Mouse (Mus musculus) limb, embryonic 14.5 days (tissue): ENCODE measurements at regions not wholly inside any gene's neighbourhood (a gene's known extent, or its start where the extent isn't known, plus 50 kb on each side); places are given as distances from the start of the nearest gene placed in this dataset.

Source experiments
- ATAC-seq: fragments of 200-750 bp; cut with Nextera tagmentation; 2 replicates; pipeline ENCODE4 v1.8.0; 2017; ENCODE audit warnings: low read depth, moderate number of reproducible peaks, moderate TSS enrichment; ENCODE audit not compliant: low FRiP score
- DNase-seq: peaks from one replicate; pipeline ENCODE4 v3.0.0-alpha.2; 2015; ENCODE audit warnings: low spot score
- H3K27ac ChIP-seq: fragments of 300-500 bp; sonication (generic); replicated peaks from 2 replicates; pipeline ENCODE4 v1.5.1; 2014; ENCODE audit warnings: low read depth, mild to moderate bottlenecking, low read length, moderate library complexity, mixed read lengths
- H3K27me3 ChIP-seq: fragments of 300-500 bp; sonication (generic); 2 replicates; pipeline ENCODE4 v1.6.1; 2014; ENCODE audit warnings: low read length, mixed read lengths; ENCODE audit not compliant: control insufficient read depth, insufficient read depth
- H3K36me3 ChIP-seq: fragments of 300-500 bp; sonication (generic); 2 replicates; pipeline ENCODE4 v1.6.1; 2014; ENCODE audit warnings: mild to moderate bottlenecking, low read length, moderate library complexity, mixed read lengths; ENCODE audit not compliant: control insufficient read depth, insufficient read depth
- H3K4me1 ChIP-seq: fragments of 300-500 bp; sonication (generic); 2 replicates; pipeline ENCODE4 v1.6.1; 2014; ENCODE audit warnings: antibody characterized with exemption, low read length, mixed read lengths; ENCODE audit not compliant: control insufficient read depth, insufficient read depth
- H3K4me2 ChIP-seq: fragments of 300-500 bp; sonication (generic); replicated peaks from 2 replicates; pipeline ENCODE4 v1.6.1; 2014; ENCODE audit warnings: low read depth, mild to moderate bottlenecking, low read length, moderate library complexity; ENCODE audit not compliant: severe bottlenecking
- H3K4me3 ChIP-seq: fragments of 300-500 bp; sonication (generic); replicated peaks from 2 replicates; pipeline ENCODE4 v1.5.1; 2014; ENCODE audit warnings: low read length
- H3K9ac ChIP-seq: fragments of 300-500 bp; sonication (generic); 2 replicates; pipeline ENCODE4 v1.6.1; 2014; ENCODE audit warnings: mild to moderate bottlenecking, low read depth, low read length, moderate library complexity; ENCODE audit not compliant: severe bottlenecking
- H3K9me3 ChIP-seq: fragments of 300-500 bp; sonication (generic); 2 replicates; pipeline ENCODE4 v1.6.1; 2016; ENCODE audit warnings: low read length; ENCODE audit not compliant: control insufficient read depth
- POLR2A ChIP-seq: fragments of 200-500 bp; IDR thresholded peaks from 2 replicates; pipeline ENCODE4 v1.8.0; 2012; ENCODE audit warnings: inconsistent platforms, mild to moderate bottlenecking, moderate library complexity, borderline replicate concordance; ENCODE audit not compliant: insufficient read depth, insufficient read length; ENCODE audit errors: extremely low read depth
- WGBS: fragments of 180-500 bp; shearing (Covaris S2); extraction: QIAGEN DNeasy Blood & Tissue Kit; methylation state at CpG from one replicate; pipeline ENCODE4 v1.1.7; 2014; 5-methylcytosine and 5-hydroxymethylcytosine counted together

DNA sequence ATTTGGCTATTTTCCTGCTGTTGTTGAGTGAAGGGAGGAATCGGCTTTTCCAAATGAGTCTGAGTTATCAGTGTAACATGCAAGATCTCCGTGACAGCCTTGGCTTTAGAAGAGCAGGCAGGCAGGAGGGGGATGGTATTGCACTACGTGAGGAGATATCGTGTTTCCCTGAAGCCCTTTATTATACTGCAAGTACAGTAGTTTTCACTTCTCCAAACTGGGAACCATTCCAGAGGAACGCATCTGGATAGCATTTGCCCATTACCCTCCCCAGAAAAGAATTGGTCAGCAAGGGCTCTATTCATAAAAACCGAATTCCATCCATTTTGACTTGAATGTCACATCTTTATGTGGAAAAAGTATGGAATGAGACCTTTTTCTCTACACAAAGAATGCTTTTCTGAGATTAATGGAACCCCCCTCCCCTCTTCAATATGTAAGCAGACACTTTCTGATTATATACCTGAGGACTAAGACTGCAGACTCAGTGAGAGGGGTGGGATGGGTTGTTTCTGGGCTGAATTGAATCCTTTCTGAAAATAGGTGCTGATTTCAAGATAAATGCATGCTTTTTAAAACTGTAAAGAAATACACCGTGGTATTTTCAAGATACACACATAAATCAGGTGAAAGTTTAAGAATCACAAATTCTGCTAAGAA is 571.8 kb downstream of the Car8 start:
- Histone ChIP-seq H3K4me2 (peak overlapping the region; percentile 26), H3K4me3 (no peak overlapping the region), H3K27ac (peak overlapping the region; percentile 65), H3K9ac (no peak overlapping the region), H3K4me1 (peaks cover 19% of the 10 kb centered on the region), H3K9me3 (no peaks in the 10 kb centered on the region), H3K36me3 (no peaks in the 10 kb centered on the region), H3K27me3 (no peaks in the 10 kb centered on the region)
- peak; percentile 91 for ATAC-seq
- 23% methylated on average over 7 of the region's 7 CpGs for WGBS
- TF ChIP-seq POLR2A: no peak
- DNase-seq: peak; percentile 86

DNA sequence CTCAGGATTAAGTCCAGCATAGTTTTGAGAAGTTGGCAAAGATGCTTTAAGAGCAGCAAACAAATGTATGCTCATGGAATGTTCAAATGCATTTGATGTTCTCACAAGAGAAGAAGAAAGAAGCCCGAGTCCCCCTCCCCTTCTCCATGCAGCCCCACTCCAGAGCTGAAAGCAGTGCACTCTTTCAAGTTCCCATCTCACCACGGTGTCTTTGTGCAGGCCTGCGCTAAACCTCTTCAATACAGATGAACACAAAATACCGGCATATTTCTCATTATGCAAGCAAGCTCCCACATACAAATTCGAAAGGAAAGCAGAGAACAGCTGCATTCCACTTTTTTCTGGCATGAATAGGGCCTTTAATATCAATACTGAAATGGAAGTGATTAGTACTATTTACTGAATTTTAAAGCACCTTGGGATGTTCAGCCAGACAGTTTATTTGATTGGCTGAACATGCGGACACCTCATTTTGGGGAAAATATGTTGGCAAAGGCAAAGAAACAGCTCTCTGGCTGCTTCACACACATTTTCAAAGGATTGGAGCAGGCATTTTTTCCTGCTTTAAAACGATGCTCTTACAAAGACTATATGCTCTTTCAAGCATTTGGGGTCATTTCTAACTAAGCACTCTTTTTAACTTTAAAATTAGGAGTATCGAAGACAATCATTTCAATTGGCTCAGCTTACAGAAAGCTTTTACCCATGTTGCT is 595.8 kb downstream of the Car8 start:
- H3K27me3 ChIP-seq: no peaks in the 10 kb centered on the region
- H3K27ac ChIP-seq: no peak overlapping the region
- no peak for ATAC-seq
- no peaks in the 10 kb centered on the region for H3K36me3 ChIP-seq
- 73% methylated on average over 8 of the region's 8 CpGs for WGBS
- no peak overlapping the region for H3K4me2 ChIP-seq
- H3K9ac ChIP-seq: no peak overlapping the region
- DNase-seq: no peak
- TF ChIP-seq POLR2A: no peak
- H3K4me1 ChIP-seq: no peaks in the 10 kb centered on the region
- no peak overlapping the region for H3K4me3 ChIP-seq
- H3K9me3 ChIP-seq: no peaks in the 10 kb centered on the region

DNA sequence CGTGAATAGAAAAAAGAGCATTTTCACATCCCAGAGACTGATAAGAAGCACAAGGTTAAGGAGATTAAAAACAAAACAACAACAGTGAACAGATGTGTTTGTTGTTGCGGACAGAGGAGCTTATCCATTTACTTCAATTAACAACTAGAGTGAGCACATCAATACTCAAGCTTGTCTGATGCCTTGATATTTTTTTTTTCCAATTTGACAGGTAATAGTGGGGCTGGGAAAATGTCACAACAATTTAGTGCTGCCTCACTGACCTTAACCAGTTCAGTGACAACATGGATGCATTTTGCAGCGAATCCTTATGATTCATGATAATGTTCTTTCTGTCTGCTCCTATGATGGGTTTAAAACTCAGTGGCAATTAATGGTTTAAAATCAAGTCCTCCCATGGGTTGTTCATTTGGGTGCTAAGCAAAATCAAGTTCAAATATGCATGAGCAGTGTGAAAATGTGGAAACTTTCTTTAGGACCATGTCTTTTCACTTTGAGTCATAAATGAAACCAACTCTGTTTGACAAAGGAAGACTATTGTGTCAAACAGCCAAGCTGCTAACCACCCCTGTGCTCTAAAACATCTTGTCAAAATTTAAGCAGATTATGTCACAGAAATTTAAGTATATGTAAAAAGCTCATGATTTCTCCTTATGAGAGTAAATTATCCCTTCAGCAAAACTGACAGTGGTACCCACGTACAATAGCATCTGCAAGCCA is 641.0 kb downstream of the Car8 start:
- no peak overlapping the region for H3K9ac ChIP-seq
- no peak for DNase-seq
- no peak overlapping the region for H3K4me3 ChIP-seq
- no peaks in the 10 kb centered on the region for H3K9me3 ChIP-seq
- ATAC-seq: no peak
- no peaks in the 10 kb centered on the region for H3K36me3 ChIP-seq
- 81% methylated on average over 4 of the region's 4 CpGs for WGBS
- no peak overlapping the region for H3K27ac ChIP-seq
- H3K4me2 ChIP-seq: no peak overlapping the region
- H3K27me3 ChIP-seq: no peaks in the 10 kb centered on the region
- TF ChIP-seq POLR2A: no peak
- H3K4me1 ChIP-seq: no peaks in the 10 kb centered on the region

DNA sequence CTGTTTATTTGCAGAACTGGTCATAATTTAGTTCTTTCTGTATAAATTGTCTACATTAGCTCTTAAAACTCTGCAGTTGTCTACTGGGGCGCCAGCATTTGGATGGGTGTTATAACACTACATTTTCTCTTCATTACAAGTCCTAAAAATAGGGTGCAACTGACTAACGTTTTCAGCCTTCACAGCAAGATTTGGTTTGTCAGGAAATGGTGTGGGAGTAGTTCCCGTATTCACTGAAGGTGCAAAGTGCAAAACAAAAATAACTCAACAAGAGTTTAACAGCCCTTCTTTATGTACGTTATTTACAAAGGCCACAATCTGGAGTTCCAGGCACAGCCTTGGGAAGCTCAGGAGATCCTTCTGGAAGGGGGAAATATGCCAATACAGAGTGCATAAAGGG is 642.7 kb downstream of the Car8 start:
- no peak for ATAC-seq
- DNase-seq: no peak
- no peak for TF ChIP-seq POLR2A
- Histone ChIP-seq H3K27ac (no peak overlapping the region), H3K9me3 (no peaks in the 10 kb centered on the region), H3K4me2 (no peak overlapping the region), H3K36me3 (no peaks in the 10 kb centered on the region), H3K9ac (no peak overlapping the region), H3K4me1 (no peaks in the 10 kb centered on the region), H3K4me3 (no peak overlapping the region), H3K27me3 (no peaks in the 10 kb centered on the region)
- WGBS: 65% methylated on average over 4 of the region's 4 CpGs

DNA sequence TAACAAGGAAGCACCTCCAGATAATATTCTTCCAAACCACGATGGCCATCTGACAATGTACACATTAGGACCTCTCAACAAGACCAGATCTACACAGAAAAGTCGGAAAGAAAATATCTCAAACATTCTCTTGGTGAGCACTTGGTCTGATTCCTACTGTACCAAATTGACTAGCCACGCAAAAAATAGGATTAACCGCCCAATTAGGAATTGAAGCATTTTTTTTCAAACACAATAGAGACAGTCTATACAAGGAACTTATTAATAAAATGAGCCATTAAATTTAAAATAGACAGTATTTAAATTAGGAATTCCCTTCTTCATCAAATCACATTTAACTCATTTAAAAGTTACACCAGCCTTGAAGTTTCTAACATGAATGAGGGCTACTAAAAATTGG is 655.0 kb downstream of the Car8 start:
- ATAC-seq: no peak
- Histone ChIP-seq H3K4me3 (no peak overlapping the region), H3K4me1 (0 out of 2 replicates have a peak, but pooled peaks cover 2% of the 10 kb centered on the region), H3K4me2 (no peak overlapping the region), H3K27me3 (no peaks in the 10 kb centered on the region), H3K36me3 (no peaks in the 10 kb centered on the region), H3K9ac (no peak overlapping the region), H3K27ac (no peak overlapping the region), H3K9me3 (no peaks in the 10 kb centered on the region)
- DNase-seq: no peak
- 77% methylated on average over 4 of the region's 4 CpGs for WGBS
- TF ChIP-seq POLR2A: no peak
